Mouse (Mus musculus) kidney, postnatal 14 days (tissue): ENCODE results near the gene Hnrnpa3.
"Not testable (repeated sequence)": the region's sequence is repeated elsewhere in the genome, so short reads cannot be mapped to it uniquely, and the experiment has no call there.

Experiments
- DNase-seq: peaks from one replicate; pipeline ENCODE4 v3.0.0; 2022; ENCODE audit warnings: mixed read lengths

Gene Hnrnpa3

DNA sequence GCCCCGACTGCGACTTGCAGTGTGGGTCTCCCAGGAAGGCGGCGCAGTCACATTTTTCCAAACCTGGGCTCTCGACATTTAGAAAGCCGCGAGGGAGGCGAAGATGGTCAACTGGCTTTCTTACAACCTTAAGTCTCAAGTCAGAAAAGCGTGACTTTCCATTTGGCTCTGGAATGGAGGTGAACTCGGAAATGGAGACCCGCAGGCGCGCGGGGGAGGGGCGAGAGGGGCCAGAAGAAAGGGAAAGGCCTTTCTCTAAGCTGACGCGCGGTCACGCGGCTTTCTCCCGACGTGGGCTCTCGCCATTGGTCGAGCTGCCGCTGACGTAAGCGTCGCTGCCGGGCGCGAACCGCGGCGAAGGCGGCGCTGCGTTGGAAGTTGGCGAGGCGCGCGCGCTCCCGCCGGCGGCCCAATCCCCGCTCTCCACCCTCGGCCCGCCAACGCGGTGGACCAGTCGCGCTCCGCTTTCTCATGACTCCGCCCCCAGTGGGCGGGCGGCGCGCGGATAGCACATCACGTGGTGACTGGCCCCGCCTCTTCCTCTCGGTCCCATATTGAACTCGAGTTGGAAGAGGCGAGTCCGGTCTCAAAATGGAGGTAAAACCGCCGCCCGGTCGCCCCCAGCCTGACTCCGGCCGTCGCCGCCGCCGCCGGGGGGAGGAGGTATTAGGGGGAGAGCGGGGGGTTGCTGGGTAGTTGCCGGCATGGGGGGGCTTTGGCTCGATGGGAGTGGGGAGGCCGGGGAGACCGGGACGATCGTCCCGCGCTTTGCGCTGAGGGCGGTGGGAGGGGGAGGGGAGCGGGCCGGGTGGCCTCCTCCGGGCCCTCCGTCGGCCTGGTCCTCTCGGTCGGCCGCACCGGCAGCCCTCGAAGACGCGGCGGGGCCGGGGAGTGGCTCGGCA, at the start of gene Hnrnpa3:
Gene Hnrnpa3 (plus strand): TSS at position 535 of the 902 bp plus-strand sequence.
- peak; percentile 100 for DNase-seq

DNA sequence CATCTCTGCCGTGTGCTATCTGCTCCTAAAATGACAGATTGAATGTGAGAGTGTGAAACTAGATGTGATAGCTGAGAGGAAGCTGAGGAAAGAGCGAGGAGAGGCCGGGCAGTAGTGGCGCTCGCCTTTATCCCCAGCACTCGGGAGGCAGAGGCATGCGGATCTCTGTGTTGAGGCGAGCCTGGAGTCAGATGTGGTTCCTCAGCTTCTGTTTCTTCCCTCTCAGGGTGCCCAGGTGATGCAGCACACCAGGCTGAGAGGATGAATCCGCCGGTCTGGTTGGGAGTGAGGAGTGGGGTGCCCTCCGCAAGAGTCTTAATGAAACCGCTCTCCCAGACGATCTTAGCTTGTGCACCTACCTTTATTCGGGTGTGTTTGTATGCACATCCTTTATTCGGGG, 49.1 kb upstream of the Hnrnpa3 start:
- no peak for DNase-seq

DNA sequence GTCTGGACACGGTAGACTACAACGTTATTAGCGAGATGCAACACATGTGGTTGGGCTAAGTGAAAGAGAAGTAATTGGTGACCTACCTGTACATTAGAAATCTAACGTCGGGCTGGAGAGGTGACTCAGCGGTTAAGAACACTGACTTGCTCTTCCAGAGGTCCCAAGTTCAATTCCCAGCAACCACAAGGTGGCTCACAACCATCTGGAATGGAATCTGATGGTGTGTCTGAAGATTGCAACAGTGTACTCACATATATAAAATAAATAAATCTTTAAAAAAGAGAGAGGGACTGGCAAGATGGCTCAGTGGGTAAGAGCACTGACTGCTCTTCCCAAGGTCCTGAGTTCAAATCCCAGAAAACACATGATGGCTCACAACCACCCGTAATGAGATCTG, 48.5 kb upstream of the Hnrnpa3 start:
- not testable (repeated sequence) for DNase-seq

DNA sequence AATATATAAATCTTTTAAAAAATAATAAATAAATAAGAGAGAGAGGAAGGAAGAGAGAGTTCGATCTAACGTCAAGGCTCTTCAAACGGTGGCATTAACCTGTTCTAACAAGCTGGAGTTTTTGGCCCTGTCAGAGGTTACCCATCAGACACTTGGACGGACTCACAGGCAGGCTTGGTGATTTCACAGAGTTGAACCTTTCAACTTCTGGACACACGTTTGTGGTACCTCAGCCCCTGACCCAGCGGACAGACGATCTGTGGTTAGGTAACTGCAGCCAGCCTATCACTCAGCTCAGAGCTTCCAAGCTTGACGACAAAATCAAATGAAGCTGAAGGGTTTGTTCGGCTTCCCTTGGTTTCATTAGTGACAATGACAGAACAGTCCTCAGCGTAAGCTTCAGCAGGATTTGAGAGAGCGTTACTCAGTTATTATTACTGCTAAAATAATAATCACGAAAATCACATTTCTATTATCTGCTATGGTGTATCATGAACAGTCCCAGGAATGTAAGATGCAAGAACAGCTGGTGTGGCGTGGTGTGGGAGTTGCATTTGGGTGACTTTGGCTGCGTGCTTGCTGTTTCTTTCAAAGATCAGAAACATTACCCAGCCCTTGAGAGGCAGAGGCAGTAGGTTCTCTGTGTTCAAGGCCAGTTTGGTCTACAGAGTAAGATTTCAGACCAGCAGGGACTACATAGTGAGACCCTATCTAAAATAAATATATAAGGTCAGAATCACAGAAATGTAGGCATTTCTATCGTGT, 47.8 kb upstream of the Hnrnpa3 start:
- DNase-seq, result no peak

DNA sequence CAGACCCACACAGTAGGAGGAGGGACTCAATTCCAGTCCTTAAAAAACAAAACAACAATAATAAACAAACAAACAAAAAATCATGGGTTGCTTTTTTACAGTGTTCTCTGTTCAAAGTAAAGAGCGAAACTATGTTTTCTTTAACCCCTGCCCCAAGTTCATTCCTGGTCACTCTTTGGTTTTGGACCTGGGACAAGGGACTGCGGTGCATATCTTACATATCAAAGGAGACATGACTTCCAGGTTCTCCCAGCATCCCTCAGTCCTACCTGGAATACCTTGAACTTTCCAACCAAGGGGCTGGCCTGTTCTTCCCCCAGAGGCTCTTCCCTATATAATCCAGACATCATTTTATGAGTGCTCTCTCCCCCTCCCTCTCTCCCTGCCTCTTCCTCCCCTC, 47.1 kb upstream of the Hnrnpa3 start:
- DNase-seq, result no peak

DNA sequence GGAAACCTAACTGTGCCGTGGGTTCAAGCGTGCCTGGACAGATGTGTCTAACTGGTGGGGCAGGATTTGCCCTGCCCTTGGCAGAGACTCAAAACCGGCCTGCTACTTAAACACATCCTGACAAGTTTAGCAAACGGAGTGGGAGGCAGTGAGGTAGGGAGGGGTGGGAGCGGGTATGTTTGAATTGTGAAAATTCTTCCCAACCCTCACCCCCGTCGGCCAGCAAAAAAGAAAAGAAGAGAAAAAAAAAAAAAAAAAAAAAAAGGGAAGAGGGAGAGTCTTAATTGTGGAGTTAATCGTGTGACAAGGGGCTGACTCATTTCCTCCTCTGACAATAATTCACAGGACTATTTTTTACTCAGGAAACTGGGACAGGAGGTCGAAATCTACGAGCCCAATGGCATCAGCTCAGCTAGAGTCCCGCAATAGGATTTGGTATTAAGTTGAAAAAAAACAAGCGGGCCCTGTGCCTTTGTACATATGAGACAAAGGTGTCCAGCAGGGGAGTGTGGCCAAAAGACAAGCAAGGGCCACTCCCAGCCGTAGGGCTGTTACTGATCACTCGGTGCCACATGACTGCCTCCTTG, 46.0 kb upstream of the Hnrnpa3 start:
- peak; percentile 83 for DNase-seq

DNA sequence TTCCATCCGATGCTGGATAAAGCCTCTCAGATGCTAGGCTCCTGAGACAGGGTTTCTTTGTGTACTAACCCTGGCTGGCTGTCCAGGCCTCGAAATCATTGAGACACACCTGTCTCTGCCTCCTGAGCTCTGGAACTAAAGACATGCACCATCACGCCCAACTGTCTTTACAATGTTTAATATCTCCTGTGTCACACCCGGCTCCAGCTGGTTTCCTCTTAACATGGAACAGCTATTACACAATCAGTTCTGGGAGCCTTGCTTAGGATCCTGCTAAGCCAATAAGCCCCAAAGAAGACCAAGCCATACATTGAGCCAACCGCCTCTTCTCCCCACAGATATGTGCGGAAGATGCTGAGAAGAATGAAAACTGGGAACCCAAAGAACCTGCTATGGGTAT, 44.5 kb upstream of the Hnrnpa3 start:
- DNase-seq, result no peak

DNA sequence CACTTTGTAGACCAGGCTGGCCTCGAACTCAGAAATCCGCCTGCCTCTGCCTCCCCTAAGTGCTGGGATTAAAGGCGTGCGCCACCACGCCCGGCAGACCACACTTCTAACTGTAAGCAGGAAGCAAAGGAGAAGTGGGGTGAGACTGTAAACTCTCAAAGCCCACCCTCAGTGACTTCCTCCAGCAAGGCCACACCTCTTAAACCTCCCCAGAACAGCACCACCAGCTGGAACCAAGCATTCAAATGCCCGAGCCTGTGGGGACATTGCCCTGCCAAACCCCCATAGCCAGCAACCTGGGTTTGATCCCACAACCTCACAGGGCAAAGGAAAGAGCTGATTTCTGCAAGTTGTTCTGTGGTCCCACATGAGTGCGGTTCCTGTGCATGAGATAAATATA, 42.1 kb upstream of the Hnrnpa3 start:
- DNase-seq, result no peak

DNA sequence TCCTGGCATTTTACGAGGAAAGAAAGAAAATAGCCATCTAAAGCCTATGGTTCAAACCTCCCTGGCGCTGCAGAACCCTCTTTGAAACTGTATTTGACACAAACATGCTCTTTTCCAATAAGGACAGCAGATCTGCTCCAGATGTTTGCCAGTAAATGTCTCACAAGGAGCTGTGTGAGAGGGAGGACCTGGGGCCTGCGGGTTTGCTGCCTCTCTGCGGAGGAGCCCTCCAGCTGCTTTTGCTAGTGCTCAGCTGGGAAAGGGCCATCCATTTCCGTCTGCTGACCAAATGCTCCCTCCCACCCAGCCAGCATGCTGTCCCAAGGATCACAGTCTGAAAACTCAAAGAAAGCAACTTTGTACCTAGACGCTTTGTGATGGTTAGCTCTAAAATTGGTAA, 40.3 kb upstream of the Hnrnpa3 start:
- no peak for DNase-seq

DNA sequence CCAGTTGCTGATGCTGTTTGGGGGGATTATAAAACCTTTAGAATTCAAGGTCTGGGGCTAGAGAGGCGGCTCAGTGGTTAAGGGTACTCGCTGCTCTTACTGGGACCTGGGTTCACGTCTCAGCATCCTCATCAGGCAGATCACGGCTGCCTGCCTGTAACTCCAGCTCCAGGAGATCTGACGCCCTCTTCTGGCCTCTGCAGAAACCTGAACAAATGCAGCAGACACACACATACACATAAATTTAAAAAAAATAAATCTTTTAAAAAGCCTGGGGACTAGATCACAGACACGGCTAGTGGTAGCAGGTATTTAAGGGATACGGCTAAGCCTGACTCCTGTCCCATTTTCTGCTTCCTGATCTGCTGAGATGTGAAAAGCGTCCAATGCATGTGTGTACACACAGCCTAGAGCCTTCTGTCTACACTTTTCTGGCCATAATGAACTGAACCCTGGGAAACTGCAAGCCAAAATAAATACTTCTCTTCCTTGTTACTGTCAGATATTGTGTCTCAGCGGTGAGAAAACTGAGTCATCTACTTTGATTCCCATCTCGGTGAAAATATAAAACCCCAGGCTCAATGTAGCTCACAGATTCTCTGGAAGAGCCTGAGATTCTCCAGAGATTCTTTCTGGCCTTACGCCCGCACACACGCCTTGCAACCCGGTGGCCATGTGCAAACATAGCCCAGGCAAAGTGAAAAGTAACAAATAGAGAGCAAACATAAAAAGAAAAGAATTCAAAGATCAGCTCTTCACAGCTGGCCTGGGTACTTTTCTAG, 37.0 kb upstream of the Hnrnpa3 start:
- DNase-seq, result no peak

DNA sequence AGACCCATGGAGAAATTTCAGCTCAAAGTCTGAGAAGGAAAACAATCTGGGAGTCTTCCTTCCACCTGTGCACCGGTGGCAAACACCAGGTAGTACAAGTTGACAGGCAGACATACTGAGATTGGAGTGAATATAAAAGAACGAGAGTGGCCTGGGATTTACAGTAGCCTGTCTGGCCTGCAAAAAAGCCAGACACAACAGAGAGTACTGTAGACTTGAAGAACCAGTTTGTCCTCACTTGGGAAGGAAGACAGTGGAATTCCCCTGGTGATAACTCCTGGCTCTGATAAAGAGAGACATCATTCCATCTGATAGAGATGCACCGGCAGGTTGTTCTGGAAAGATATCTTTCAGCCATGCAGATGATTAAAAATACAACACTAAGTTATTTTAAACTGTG, 34.0 kb upstream of the Hnrnpa3 start:
- no peak for DNase-seq

DNA sequence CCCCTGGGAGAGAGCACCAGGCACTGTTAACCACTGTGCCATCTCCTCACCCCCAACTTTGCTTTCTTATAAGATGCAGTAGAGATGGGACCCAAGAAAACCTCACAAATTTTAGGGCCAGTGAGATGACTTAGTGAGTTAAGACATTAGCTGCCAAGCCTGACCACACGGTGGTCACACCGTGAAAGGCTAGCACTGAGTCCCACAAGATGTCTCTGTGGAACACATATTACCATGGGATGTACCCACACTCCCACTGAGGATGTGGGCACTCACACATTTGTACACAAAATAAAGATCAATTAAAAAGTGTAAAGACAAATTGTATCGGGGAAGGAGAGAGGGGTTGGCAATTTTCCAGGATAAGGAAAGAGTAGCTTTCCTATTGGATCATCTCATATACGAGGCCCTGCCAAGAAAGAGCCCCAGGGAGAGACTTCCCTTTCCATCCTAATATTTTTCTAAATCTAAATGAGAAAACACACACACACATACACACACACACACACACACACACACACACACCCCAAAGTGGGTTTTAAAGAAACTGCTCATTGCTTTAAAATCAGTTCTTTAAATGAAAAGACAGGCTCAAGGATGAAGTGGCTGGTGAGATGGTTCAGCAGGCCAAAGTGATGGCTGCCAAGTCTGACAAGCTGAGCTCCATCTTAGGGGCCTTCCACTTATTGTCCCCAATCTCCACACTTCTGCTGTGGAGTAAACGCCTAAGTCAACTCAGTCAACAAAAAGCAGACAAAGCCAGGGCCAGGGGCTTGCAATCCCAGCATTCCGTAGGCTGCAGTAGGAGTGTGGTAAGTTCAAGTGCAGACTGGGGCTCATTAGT, 32.2 kb upstream of the Hnrnpa3 start:
- DNase-seq, result no peak

DNA sequence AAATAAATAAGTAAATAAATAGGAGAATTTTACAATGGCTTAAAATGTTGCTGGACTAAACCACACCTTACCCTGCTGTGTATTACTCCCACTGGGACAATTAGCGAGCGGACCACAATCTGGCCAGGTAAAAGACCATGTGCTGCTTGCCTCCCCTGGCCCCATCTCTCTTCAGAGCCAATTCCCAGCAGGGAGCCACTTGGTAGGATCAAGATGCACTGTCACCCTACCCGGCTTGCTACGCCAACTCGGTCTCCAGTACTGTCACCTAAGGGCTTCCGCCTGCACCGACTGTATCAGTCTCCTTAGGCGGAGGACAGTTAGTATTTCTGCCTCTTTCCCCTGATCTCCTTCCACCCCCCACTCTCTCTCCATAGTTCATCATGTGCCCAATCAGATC, 30.6 kb upstream of the Hnrnpa3 start:
- DNase-seq, result no peak

DNA sequence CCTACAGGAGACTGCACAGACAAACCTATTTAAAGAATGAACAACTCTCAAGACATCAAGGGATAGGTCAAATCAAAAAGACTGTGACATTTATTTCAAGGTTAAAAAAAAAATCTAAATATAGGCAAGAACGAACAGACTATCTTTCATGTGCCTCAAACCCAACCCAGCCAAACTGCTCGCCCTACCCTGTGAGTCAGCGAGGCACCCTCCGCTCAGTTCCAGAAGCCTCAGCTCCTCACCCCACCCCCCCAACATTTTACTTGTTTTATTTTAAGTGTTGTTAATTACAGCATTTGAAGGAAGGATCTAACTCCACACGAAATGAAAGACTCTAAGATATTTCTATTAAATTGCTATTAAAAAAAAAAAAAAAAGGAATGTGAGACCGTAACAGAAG, 27.6 kb upstream of the Hnrnpa3 start:
- DNase-seq, result no peak

DNA sequence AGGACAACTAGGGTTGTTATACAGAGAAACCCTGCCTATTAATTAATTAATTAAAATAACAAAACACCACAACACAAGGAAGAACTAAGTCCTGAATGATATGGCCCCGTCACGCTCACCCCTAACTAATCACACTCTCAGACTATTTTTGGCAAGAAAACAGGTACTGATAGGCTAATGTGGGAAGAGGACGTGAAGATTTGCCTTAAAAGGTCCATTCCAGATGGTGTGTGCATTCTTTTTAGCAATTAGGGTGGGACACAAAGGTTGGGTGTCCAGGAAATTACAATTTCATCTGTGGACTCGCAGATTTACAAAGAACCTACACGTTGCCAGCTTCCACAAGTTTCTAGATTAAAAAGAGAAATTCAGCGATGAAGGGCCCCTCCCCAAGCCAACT, 27.0 kb upstream of the Hnrnpa3 start:
- no peak for DNase-seq

DNA sequence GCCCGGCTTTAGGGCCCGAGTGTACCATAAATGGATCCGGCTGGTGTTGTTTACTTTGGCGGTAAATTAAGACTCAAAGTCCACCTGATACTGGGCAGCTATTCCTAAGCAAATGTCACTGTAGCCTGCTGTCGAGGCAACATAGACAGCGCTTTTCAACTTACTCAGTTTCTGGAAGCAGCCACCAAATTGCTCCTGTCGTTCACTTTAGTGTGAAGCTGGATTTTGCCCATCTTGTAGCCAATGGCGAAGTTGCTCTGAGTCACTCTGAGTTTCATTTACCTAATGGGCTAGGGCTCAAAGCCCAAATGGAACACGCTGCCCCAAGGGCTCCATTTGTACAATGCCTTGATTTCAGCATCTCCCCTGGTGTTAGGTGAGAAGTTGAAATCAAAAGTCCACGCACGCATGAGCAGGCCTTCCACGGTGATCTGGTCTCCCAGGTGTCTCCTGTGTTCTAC, 26.3 kb upstream of the Hnrnpa3 start:
- no peak for DNase-seq

DNA sequence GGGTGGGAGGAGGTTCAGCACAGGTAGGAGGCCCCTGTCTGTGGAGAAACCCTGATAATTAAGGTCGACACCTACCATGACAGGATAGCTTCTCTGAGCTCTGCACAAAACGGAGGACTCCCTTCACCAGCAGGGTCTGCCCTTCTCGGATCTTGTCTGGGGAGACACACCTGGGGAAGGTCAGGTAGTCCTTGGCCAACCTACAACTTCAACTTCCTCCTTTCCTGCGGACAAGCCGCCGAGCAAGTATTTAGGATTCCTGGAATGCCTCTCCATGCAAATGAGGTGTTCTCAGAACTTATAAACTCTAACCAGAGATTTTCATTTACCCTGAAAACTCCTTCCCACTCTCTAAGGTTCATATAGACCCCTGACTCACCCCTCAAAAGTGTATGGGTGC, 25.7 kb upstream of the Hnrnpa3 start:
- peak; percentile 63 for DNase-seq

DNA sequence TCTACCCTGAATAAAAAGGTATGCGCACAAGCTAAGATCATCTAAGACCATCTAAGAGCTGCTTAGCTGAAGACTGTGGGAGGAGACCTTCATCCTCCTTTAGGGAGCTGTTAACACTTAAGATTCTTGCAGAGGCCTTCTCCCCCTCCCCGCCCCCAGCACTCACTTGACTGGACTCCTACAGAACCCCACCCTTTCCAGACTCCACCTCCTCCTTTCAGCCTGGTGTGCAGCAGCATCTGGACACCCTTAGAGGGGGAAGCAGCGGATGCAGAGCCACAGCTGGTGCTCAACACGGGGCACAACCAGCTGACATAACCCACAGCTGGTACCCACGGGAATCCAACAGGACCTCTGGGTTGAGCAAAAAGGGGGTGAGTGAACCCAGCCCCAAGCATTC, 25.3 kb upstream of the Hnrnpa3 start:
- DNase-seq, result peak; percentile 58

DNA sequence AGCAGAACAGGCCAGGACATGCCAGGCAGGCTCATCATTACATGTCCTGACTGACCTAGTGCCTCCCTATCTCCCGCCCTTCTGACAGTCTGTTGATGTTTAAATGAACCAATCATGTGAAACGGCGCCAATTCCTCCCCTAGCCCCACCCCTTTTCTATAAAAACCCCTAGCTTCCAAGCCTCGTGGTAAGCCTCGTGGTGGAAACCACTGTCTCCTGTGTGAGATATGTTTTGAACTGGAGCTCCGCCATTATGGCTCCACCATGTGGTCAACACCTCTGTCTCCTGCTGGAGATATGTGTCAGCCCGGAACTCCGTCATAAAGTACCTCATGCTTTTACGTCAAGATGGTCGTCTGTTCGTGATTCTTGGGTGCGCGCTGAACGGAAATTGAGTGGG, 24.6 kb upstream of the Hnrnpa3 start:
- DNase-seq, result not testable (repeated sequence)

DNA sequence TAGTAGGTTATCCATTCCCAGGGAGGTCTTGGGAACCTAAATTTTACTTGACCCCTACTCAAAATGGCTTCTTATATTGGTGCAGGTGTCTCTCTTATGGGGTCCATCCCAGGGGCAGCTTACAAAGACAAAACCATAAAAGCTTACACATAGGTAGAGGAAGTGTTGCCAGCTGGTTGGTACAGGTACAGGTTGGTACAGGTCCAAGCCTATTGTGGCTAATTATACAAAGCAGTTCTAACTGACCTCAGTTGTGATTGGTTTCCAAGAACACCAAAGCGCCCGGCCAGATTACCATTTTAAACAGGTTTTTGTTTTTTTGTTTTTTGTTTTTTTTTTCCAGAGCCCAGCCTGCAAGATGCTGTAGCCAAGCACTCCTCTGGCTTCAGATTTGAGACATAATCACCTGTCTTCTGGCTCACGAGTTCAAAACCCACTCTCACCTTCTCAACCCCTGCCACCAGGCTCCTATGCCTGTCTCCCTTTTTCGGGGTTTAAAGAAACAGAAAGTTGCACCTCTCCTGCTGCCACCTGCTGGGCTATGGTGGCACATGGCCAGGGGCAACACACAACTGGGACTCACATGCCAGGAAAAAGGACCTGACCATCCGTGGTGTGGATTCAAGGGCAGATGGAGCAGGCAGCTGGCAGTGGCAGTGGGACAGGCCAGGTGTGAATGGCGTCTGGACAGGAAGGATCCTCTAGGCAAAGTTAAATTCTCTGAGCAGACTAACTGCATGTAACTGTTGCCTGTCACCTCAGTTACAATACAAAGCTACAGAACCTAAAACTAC, 22.6 kb upstream of the Hnrnpa3 start:
- DNase-seq, result peak; percentile 77

DNA sequence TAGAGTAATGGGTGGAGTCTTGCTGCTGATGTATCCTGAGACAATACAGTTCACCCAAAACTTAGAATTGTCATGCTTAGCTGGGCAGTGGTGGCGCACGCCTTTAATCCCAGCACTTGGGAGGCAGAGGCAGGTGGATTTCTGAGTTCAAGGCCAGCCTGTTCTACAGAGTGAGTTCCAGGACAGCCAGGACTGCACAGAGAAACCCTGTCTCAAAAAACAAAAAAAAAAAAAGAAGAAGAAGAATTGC, 22.1 kb upstream of the Hnrnpa3 start:
- not testable (repeated sequence) for DNase-seq
